Mouse (Mus musculus): ENCODE data around the gene 1700029I15Rik.

1700029I15Rik gene

GRCm38 (mm10) chr2:92427882-92428281 lies 45.5 kb downstream of the 1700029I15Rik start:
- DNase-seq (ENCODE audit: low spot score): no peak

DNA sequence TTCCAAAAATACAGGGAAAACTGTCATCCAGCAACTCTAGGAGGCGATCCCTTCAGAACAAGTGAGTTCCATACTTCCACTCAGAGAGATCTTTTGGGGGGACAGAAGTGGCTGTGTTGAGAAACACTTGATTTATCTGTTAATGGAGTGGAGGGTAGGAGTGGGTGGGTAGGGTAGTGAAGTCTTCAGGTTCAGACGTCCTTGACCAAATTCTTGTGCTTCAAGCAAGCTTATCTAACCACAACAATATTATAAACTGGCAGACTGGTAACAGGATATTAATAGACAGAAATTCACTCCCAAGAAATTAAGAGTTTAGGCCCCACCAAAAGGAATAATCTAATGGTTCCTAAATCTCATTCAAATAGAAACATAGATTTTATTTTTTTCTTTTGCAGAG lies 47.8 kb downstream of the 1700029I15Rik start:
- no peak for DNase-seq (ENCODE audit: low spot score)

- no peak for DNase-seq (ENCODE audit: low spot score)
Measured at GRCm38 (mm10) chr2:92430723-92431541, 48.6 kb downstream of the 1700029I15Rik start.

DNA sequence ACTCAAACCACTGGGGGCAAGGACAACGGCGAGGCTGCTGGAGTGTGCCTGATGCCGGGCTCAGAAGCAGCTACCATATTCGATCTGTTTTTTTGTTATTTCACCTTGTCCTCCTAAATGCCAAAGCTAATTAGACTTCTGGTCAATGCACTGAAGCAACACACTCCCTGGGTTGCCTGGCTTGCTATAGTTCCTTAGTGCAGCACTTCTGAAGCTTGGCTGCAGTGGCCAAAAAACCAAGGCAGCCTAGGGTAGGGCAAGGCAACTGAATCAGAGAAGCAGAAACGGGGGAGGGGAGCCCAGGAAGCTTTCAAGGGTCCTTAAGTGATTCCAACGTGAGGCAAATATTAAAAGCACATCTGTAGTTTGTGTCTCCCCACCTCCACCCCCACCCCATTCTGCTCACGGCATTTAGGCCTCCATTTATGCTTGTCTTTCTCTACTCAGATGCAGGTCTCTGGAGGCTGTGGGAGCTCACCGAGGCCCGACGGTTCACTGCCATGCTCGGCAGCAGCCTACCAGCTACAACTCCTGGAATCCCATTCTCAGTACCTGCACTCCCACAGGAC lies 49.4 kb downstream of the 1700029I15Rik start:
- no peak for DNase-seq (ENCODE audit: low spot score)

- no peak for DNase-seq (ENCODE audit: low spot score)
Measured at GRCm38 (mm10) chr2:92432299-92433295, 50.3 kb downstream of the 1700029I15Rik start.

GRCm38 (mm10) chr2:92433578-92434374 lies 51.4 kb downstream of the 1700029I15Rik start, which contains the start of gene Cry2:
Cry2 (minus strand) TSS chr2:92434043.
- peak; percentile 91 for DNase-seq (ENCODE audit: low spot score)

DNA sequence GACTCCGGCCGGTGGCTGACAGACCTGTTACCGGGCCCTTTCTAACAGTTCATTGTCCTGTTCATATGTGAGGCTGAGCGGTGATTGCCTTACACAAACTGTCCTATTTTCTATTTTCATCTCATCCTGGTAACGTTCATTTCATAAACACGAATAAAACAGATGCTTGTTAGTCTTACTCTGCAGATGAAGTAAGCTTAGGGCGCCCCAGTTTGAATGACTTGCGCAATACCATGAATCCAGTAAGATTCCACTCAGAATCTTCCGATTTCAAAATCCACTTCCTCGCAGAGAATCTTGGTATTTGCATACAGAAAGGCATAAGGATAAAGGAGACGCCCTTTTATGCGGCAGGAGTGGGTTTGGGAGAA lies 52.0 kb downstream of the 1700029I15Rik start:
- DNase-seq (ENCODE audit: low spot score): no peak

DNA sequence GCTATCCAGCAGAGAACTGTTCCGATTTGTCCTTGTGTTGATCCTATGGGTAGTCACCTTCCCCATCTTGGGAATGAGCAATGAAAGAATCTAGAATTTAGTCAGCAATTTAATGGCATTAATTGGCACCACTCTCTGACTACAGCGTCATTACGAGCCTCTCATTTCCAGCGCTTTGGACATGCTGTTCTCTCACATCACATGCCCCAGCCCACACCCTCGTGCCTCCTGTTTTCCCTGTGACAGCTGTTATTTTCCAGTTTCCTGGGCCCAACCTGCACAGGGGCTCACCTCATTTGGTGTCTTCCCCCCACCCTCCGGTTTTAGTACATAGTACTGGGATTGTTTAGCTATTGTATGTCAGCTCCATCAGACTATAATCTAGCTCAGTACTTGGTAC lies 52.7 kb downstream of the 1700029I15Rik start:
- no peak for DNase-seq (ENCODE audit: low spot score)
